Mouse (Mus musculus): ENCODE measurements around the gene Nup214.

Nup214 gene

GRCm38 (mm10) chr2:31974141-31974808 is at the start of gene Nup214:
TSS of gene Nup214 (plus strand) at chr2:31974436.
- DNase-seq = peak; percentile 100

GRCm38 (mm10) chr2:31924811-31925210 is 49.4 kb upstream of the Nup214 start:
- peak; percentile 27 for DNase-seq

DNA sequence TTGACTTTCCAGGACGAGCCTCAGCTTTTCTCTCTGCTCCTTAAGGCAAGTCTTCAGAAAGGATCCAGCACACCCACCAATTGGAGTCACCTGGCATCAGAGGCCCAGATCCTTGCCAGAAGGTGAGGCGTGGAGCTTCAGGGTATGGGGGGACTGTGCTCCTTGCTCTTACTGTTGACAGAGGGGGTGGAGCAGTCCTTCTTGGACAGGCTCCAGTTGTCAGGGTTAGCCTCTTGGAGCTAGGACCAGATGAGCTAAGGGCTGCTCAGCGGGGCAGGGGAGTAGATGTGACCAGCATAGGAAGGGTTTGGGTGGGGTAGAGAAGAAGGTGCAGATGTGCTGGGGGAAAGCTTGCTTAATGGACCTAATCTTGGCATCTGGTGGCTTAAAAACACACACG is 48.3 kb upstream of the Nup214 start:
- DNase-seq = no peak

GRCm38 (mm10) chr2:31929664-31930063 is 44.6 kb upstream of the Nup214 start:
- DNase-seq = no peak

GRCm38 (mm10) chr2:31934551-31934950 is 39.7 kb upstream of the Nup214 start:
- DNase-seq = no peak

DNA sequence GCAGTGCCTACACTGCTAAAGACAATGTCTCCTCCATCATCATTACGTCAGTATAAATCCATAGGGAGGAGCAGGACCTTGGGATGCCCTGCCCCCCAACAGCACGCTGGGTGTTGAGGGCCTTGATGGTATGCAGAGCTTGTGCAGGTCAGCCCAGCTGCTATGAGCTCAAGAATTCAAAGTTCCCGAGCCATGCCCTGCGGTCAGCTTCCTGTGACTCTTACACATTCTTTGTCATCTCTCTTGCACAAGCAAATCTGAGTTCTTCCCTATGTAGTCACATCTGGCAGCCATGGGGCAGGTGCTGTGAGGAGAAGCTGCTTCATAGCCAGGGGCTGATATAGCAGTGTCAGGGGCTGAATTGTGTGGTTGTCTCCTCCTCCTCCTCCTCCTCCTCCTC is 39.2 kb upstream of the Nup214 start:
- DNase-seq = peak; percentile 14

DNA sequence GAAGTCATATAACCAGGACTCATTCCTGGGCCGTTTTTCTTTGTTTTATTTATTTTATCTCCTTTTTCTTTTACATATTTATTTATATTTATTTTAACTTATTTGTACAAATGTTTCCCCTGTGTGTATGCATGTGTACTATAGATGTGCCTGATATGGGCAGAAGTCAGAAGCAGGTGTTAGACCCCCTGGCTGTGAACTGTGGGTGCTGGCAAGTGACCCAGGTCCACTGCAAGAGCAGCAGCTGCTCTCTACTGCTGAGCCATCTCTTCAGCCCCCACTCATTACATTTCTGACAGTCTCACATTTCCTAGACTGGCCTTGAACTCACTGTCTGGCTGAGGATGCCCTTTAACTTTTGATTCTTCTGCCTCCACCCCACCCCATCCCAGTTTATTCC is 35.9 kb upstream of the Nup214 start:
- no peak for DNase-seq

- DNase-seq = no peak
Measured at GRCm38 (mm10) chr2:31943011-31943410, 31.2 kb upstream of the Nup214 start.

DNA sequence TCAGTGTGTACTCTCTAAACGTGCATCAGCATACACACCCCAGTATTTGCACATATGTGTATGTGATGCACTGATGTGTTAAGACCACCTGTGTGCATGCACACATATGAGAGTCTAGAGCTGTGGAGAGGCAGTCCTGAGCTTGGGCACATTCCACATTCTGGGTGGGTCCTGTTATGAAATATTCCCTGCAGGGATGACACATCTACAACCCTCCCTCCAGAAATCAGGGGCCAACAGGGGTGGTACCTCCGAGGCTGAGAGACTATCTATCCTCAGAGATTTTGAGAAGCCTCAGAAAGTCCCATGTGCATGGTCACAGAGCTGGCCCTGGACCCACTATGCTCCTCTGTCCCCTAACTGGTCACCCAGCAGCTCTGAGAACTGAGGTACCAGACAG is 28.7 kb upstream of the Nup214 start:
- DNase-seq = no peak

DNA sequence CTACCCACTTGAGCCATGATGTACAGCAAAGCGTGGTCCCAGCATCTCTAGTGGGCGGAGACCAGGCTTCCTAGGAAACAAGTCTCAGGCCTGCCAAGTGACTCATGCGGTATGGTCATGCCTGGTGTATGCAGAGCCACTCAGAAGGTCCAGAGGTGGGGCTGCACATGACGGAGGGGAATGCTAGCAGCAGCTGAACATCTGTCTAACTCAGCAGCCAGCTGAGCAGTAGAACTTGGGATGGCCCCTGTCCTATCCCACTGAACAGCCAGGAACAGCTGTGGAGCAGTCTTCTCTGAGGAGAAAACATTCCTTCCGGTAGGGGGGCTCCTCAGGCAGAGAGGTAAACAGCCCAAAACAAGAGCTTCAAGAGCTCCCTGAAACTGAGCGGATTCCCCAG is 25.8 kb upstream of the Nup214 start:
- no peak for DNase-seq

GRCm38 (mm10) chr2:31948801-31949200 is 25.4 kb upstream of the Nup214 start:
- no peak for DNase-seq

DNA sequence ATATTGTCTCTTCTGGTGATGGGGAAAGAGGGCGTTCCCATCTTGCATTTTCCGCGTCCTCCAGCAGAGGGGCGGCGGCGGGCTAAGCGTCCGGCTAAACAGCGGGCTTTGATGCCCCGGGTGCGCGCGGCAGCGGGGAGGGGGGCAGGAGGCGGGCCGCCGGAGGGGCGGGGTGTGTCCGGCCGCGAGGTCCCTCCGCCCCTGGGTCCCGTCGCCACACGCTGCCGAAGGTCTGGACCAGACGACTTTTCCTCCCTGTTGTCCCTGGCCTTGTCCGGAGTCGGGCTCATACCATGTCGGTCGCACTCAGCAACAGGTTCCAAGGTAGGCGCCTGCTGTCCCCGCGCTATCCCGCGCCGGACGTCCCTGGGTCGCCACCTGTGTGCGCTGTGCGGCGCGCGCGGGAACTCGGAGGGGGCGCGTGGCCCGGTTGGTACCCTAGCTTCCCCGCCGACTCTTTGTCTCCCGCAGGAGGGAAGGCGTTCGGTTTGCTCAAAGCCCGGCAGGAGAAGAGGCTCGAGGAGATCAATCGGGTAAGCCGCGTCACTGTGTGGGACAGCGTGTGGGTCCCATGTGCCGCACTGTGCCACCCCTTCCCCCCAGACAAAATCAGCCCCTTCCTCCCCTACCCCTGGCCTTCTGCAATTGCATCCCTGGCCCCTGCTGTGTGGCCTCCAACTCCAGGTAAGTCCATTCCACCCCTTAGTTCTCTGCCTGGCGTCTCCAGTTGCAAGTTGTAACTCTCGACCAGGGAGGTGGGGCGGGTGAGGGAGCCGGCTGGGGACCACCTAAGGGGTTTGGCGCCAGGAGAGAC is 24.0 kb upstream of the Nup214 start, which contains the start of gene Aif1l:
TSS of gene Aif1l (plus strand) at position 82 of the 814 bp plus-strand sequence.
- peak; percentile 92 for DNase-seq

DNA sequence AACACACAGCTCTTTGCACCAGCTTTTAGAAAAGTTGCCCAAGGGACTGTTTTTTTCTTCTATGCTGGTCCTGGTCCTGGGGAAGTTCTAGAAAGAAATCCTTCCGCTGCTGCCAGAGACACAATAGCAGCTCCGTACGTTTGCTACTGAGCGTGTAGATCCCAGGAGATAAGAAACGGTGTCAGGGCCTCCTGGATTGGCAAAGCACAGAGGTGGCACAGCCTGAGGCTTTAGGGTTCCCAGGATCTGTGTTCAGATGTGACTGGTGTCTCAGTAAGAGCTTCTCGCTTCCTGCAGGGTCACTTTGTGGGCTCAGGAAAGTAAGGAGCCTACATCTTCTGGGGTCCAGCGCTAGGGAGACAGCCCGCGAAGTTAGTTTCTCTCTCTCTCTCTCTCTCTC is 23.3 kb upstream of the Nup214 start:
- peak; percentile 41 for DNase-seq

DNA sequence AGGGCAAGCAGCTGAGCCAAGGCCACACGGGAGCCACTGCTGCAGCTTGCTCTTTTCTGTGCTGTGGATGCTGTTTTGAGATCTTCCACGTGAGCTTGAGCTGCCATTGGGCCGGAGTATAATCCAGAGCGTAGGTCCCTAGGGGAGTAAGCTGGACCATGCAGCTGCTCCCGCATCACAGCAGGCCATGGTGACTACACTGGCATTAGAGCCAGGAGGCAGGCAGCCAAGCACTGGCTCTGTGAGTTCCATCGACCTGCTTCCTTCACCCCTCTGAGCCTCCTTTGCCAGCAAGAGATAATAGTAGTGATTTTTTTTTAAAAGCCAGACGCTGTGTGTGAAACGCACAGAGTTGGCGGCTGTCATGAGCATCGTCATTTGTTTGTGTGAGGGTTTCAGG is 22.0 kb upstream of the Nup214 start:
- no peak for DNase-seq

GRCm38 (mm10) chr2:31952725-31953124 is 21.5 kb upstream of the Nup214 start:
- no peak for DNase-seq

DNA sequence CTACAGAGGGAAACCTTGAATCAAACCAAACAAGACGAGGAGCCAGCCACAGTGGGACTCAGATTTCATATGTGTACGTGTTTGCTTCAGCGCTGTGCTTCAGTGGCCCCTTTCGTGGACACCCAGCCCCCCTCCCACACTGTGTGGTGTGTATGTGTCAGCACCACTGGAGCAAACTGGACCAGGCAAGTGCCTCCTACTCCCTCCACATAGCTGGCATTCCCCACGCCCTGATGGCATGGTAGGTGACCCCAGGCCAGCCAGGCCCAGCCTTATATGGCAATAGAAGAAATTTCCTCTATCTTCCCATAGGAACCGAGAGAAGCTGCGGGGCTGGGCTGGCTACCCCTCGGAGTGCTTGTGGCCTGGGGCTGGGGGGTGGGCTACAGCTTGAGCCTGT is 20.5 kb upstream of the Nup214 start:
- no peak for DNase-seq

DNA sequence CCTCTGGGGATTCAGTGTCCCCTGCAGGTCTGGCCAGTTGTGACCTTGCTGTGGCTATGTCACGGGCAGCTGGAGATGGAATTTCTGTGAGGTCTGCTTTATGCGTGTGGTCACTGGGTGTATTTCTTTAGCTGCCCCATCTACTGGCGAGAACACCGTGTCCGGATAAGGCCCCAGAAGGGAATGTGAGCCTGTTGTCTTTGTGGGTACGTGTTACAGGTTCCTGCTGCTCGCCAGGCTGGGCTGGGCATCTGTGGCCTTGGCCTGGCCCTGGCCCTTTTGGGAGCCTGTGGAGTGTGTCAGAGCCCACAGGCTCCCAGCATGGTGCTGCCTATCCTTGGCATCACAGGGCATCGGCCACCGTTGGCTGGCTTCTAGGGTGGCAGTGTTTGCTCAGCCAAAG is 19.5 kb upstream of the Nup214 start:
- no peak for DNase-seq

- DNase-seq = no peak
Measured at GRCm38 (mm10) chr2:31955686-31956085, 18.6 kb upstream of the Nup214 start.

DNA sequence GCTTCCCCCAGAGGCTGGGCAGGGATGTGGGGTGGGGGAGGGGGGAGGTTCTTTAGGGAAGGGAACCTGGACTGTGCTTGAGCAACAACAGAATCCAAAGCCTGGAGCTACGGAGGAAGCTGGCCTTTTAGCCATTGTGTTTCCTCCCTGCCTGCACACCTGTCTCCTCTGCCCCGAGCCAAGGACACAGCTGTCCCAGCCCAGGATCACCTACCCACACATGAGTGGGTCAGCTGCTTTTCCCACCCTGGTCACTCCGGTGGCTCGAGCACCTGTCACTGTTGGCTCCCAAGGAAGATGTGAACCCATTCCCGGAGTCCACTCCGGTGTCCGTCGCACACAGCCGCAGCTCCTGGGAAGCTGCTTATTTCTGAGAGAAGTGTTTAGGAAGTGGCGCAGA is 17.0 kb upstream of the Nup214 start:
- DNase-seq = no peak

- DNase-seq = no peak
Measured at GRCm38 (mm10) chr2:31960986-31961385, 13.2 kb upstream of the Nup214 start.

GRCm38 (mm10) chr2:31961791-31962222 is 12.4 kb upstream of the Nup214 start:
- no peak for DNase-seq

- no peak for DNase-seq
Measured at GRCm38 (mm10) chr2:31962501-31963224, 11.6 kb upstream of the Nup214 start.

GRCm38 (mm10) chr2:31963491-31963890 is 10.7 kb upstream of the Nup214 start:
- no peak for DNase-seq

DNA sequence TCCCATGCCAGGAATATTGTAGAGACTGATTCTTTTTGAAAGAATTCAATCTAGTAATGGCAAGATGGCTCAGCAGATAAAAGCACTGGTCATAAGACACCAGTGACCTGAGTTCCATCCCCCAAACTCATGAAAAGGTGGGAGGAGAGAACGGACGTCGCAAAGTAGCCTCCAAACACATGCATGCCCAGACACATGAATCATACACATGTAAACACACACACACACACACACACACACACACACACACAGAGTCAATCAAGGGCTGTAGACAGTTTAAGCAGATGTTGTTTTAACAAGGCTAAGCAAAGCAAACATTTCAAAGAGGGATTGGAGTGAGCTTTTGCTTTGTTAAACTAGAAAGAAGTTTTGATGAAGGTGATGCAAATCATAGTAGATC is 10.0 kb upstream of the Nup214 start:
- no peak for DNase-seq
